Mouse (Mus musculus) thymus, postnatal 36 days (tissue): ENCODE measurements around the gene Gm20388.
"Not testable (repeated sequence)": the region's sequence is repeated elsewhere in the genome, so short reads cannot be mapped to it uniquely, and the experiment has no call there.

Source experiments
- DNase-seq, 2 experiments: peaks; one replicate each; pipeline ENCODE4 v3.0.0; 2022; ENCODE audit warnings: mixed read lengths in 2 of 2

The Gm20388 gene

DNA sequence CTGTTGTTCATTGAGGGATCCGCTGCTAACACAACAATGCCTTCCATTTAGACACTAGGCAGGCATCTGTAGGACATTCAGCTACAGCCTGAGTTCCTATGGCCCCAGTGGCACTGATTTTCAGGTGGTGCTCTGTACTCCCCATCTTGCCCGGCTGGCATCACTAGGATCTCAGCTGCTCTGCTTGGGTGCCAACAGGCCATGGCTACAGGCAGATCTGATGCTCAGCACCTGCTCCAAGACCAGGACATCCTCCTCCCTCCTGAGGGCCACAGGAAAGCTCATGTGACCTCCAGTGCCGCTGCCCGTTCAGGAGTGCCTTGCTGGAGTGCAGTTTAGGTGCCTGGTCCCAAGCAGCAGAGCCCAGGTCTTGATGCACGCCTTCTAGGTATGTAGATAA is 1721.8 kb downstream of the Gm20388 start:
- no peak for DNase-seq

GRCm38 (mm10) chr8:121635534-121635933 is 1724.9 kb downstream of the Gm20388 start:
- no peak for DNase-seq

DNA sequence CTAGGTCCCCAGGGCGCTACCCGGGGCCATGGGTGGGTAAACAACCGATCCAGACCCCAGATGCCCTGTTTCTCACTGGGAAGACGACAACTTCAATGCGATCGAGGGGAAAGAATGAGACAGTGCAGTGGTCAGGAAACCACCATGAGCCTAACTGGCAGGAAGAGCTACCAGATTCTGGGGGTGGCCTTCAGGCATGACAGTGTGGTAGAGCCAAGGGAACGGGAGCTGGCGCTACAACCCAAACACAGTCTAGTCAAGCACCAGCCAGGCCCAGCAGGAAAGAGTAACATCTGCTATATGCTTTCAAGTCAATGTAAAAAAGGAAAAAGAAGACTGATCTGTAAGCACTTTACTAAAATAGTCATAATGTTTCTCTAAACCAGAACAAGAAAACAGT is 1725.5 kb downstream of the Gm20388 start:
- no peak for DNase-seq

GRCm38 (mm10) chr8:121642804-121643203 is 1732.2 kb downstream of the Gm20388 start:
- no peak for DNase-seq

DNA sequence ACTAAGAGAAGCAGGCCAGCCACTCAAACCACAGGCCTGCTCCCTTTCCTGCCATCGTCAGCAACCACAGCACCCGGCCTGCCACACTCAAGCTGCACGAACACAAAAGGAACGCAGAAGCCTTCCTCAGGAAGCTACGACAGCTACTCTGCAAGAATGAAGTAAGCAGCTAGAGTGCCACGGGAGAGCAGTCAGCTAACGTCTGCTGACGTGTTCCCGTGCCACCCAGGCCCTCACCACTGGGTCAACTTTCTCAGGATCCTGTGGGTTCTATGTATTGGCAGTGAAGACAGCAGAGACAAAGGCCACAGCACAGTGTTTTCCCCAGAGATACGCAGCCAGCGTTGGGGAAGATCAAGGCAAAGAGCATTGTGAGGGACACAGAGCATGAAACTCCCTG is 1732.7 kb downstream of the Gm20388 start:
- DNase-seq, result no peak

- DNase-seq, result no peak
Measured at GRCm38 (mm10) chr8:121647511-121648215, 1737.0 kb downstream of the Gm20388 start.

DNA sequence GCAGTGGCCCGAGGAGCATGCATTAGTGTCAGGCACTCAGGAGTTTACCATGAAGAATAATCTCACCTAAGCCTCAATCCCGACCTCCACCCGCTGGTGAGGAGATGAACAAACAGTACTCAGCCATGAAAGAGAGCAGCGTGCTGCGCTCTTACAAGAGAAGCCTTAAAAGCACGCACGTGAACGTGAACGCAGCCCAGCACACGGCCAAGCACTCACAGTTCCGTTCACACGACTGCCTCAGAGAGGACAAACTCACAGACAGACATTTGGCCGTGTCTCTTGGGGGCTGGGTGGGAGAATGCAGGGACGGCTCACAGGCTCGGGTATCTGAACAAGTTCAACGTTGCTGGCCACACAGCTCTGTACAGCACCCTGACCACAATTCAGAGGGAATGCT is 1737.8 kb downstream of the Gm20388 start:
- no peak for DNase-seq

DNA sequence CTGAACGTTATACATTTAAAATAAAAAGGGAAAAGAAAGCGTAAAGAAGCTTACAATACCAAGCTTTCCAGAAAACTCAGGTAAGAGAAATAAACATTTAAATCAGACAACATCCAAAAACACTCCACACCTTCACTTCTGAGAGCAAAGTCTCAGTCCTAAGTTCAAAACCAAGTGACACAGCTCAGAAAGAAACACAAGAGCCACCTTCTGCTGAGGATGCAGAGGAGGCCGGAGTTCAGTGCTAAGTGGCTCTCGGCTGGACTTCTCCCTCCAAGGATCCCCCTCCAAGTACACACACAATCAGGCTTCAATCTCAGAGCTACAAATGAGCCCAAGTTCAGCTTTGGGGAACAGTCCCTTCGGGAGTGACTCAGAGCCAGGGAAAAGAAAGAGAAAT is 1738.8 kb downstream of the Gm20388 start:
- DNase-seq, result no peak

DNA sequence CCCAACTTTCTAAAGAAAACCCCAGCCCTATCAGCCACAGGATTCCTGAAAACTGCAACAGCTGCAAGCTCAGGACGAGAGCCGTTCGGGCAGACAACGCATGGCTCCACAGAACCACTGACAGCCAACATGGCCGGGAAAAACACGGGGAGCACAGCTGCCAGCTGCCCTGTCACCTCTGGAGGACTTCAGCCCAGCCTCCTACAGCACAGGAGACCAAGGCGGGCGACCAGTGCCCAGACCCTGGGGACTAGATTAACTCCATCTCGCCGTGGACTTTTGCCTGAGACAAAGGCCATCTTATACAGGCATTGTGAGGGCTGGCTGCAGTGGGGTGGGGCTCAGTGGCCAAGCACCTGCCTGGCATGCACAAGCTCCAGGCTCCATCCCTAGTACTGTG is 1739.3 kb downstream of the Gm20388 start:
- DNase-seq, result no peak

DNA sequence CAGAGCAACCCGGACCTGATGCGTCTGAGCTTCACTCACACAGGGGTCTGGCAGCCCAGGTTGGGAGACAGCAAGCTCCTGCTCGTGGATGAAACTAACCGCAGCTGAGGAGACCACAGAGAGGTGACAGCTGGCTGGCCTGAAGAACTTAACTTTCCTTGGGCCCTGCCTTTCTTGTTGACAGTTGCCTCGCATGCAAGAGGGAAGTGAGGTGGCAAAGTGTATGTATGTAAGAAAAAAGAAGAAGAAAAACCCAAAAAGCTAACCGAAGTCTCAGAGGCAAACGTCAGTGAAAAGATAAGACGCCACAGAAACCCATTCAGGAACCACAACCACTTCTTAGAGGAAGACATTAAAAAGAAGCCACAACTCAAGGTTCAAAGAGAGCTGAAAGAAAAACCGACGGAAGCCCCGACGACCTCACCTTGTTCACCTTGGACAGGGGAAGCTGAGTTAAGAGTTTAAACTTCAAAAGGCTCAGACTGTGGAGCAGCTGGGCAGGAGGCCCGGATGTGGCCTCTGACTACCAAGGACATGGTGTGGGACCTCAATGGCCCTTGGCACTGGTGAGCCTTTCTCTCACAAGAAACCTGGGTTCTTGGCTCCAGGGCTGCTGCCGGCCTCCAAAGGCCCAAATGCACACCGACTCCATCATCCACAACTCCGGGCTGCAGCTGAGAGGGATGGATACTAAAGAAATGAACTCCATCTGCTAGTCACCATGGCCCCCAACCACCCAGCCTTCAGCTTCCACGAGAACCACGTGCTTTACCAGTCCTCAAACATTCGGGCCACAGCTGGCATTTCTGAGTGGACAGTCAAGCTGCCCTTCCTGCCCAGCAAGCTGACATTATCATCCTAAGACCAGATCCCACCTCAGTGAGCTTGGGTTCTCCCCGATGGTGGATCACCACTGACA is 1740.0 kb downstream of the Gm20388 start:
- no peak for DNase-seq

- no peak for DNase-seq
Measured at GRCm38 (mm10) chr8:121651308-121651873, 1740.8 kb downstream of the Gm20388 start.

DNA sequence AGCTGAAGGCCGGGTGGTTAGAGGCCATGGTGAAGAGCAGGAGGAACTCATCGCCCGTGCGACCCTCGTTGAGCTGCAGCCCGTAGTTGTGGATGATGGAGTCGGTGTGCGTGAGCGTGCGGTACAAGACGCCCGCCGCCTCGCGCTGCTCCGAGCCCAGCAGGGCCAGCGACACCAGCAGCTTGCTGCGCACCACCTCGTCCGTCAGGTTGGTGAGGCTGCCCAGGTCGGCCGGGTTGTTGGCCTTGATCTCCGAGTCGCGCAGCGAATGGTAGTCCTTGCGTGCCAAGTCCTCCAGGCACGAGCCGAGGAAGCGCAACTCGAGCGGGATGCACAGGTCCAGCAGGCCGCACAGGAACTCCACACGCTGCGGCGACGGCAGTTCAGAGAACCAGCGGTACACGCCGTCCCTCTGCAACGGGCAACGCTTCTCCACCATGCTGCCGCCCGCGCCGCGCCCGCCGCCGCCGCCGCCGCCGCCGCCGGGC is 1741.3 kb downstream of the Gm20388 start:
- DNase-seq, result no peak

- peak; percentile 19 to 39 for DNase-seq
Measured at GRCm38 (mm10) chr8:121652774-121653323, 1742.2 kb downstream of the Gm20388 start, which contains the start of gene Zcchc14. Gene Zcchc14 (minus strand): TSS chr8:121652901.

- DNase-seq, result no peak
Measured at GRCm38 (mm10) chr8:121653340-121654019, 1742.8 kb downstream of the Gm20388 start.

DNA sequence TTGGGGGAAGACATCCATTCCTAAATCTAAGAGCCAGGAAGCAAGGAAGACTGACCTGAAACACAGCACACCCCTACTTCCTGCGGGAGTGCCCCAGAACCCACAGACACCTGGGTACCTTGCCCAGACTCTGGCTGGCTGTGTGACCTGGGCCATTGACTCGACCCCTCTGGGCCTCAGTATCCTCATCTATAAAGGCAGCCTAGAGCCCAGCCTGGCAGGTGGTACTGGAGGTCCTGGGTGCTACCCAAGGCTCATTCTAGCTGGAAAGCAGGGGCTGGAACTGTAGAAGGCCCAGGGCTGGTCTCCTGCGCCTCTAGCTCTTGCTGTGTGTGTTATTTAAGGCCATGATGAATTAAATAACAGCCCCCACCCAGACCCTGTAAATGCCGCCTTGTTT is 1743.5 kb downstream of the Gm20388 start:
- no peak for DNase-seq

GRCm38 (mm10) chr8:121654966-121655494 is 1744.4 kb downstream of the Gm20388 start:
- no peak for DNase-seq

GRCm38 (mm10) chr8:121660602-121661001 is 1750.0 kb downstream of the Gm20388 start:
- DNase-seq, result no peak

- DNase-seq, result no peak
Measured at GRCm38 (mm10) chr8:121661631-121662357, 1751.2 kb downstream of the Gm20388 start.

- no peak for DNase-seq
Measured at GRCm38 (mm10) chr8:121663101-121663500, 1752.5 kb downstream of the Gm20388 start.

DNA sequence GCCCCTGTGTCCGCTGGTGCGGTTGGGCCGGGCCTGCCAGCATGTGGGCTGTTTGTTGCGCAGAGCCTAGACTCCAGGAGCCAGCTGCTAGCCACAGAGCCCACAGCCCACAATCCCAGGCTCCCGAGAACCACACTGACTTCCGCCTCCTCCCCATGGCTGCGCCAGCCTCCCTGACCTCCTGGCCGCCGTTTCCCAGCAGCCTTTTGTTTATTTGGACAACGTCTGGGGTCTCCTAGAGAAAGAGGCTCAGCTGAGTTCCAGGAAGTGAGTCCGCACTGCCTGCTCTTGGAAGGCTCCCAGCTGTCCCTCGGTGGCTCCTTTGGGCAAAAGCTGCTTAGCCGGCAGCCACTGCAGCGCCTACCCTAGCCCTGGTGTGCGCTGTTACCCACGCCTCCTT is 1754.7 kb downstream of the Gm20388 start:
- no peak for DNase-seq

GRCm38 (mm10) chr8:121667936-121668500 is 1757.4 kb downstream of the Gm20388 start:
- DNase-seq, result not testable (repeated sequence)
